Mouse (Mus musculus) testis, adult 2 months (tissue): ENCODE results near the gene Med21.

ENCODE experiments used
- CTCF ChIP-seq: fragments of 200-500 bp; IDR thresholded peaks from 2 replicates; pipeline ENCODE4 v1.5.1; 2012; ENCODE audit warnings: low read depth, mild to moderate bottlenecking, inconsistent platforms, low read length, moderate library complexity; ENCODE audit not compliant: control insufficient read depth, insufficient read depth, insufficient replicate concordance
- POLR2A ChIP-seq: fragments of 200-500 bp; IDR thresholded peaks from 2 replicates; pipeline ENCODE4 v1.6.1; 2012; ENCODE audit warnings: low read depth, mild to moderate bottlenecking, inconsistent platforms, low read length, moderate library complexity; ENCODE audit not compliant: control insufficient read depth

DNA sequence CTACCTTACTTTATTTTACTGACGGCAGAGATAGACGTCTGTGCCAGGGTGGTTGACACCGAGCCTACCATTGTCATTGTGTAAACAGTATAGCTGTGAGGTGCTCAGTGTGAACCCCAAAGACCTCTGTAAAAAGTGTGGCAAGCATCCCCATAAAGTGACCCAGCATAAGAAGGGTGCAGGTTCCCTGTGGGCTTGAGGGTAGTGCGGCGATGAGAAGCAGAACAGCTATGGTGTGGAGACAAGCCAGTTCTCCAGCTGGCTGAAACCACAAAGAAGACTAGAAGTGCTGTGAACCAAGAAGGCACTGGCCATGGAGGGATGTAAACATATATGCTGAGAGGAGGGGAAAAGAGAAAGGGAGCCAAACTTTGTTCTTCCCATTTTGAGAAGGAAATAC is 19.3 kb downstream of the Med21 start:
- TF ChIP-seq CTCF (no peak), POLR2A (no peak)
